Mouse (Mus musculus): Measurements from ENCODE around the gene Trafd1.

The Trafd1 gene

DNA sequence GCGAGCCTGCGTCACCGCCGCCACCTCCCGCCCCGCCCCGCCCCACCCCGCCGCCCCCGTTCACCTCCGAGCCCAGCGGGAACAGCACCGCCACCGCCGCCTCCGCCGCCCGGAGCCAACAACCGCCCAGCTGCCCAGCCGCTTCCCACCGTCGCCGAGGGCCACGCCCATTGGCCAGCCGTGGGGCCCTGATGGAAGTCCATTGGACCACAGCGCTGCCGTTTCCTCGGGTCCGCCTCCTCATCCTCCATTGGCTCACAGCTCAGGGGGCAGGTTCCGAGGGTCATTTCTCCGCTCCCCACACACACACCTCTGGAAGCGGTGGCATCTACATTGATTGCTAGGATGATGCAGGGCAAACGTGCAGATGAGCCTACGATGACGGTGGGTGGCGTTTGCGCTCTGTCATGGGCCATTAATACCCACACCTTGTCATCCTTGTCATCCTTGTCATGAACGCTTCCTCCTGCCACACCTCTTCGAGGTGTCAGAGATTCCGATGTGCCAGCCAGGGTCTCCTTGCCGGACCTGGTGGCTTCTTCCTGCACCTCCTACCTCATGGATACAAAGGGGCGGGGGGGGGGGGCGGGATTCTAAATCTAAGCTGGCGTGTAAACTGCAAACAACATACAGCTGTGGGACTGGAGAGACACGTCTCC lies at the start of gene Trafd1:
TSS of gene Trafd1 (minus strand) at position 172 of the 659 bp plus-strand sequence.
- DNase-seq, result peak; percentile 100

DNA sequence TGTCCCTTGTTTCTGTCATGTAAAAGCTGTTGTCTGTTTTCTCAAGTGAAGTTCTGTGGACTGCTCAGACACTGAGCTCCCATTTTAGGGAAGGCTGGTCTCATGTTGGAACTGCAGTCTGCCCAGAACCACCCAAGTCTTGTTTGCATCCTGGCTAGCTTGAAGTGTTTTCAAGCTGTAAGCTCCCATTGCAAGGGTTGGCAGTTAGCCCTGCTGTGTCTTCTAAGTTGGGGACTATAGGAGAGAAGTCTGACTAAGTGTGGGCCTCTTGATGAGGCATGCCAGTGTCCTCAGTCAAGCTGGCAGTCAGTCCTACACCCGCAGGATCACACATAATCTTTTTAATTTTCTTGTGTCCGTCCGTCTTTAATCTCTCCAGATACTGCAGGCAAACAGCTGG lies 43.5 kb upstream of the Trafd1 start:
- DNase-seq, result no peak

DNA sequence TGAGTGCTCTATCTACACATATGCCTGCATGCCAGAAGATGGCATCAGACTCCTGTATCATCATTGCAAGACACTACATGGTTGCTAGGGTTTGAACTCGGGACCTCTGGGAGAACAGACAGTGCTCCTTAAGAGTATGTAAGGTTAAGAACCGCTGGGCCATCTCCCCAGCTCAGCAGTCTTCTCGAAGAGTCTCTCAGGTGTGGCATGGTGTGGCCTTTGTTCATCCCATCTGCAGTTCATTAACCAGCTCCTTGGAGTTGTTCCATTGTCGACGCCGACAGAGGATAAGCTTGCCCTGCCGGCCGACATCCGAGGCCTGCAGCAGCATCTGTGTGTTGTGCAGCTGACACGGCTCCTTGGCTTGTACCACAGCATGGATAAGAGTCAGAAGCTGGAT lies 37.9 kb upstream of the Trafd1 start:
- DNase-seq, result no peak

DNA sequence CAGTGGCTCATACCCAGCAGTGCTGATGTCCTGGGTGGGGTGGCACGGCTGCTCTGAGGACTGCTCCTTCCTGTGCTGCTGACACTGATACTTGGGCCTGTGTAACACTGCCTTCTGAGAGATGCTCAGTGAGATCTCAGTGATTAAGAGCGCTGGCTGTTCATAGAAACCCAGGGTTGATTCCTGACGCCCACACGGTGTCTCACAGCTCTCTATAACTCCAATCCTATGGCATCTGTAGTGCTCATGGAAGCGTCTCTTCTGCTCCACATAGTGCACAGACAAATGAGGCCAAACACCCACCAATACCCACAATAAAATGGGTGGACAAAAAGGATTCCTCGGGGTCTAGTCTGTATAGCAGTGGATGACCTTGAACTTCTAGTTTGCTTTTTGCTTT lies 37.4 kb upstream of the Trafd1 start:
- no peak for DNase-seq

DNA sequence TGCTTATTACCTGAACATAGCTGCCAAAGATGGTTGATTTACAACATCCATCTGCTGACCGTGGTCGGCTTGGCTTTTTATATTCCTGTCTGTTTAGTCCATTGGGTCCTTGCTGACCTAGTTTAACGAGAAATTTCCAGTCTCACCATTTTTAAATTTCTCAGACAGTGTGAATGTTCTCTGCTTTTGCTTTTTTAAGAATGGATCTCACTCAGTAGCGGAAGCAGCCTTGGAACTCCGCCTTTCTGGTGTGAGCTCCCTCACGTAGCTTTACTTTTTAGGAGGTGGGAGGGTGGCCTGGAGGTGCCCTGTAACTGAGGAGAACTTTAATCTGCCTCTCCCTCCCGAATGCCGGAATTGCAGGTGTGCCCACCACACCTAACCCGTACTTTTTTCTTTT lies 35.3 kb upstream of the Trafd1 start:
- no peak for DNase-seq

DNA sequence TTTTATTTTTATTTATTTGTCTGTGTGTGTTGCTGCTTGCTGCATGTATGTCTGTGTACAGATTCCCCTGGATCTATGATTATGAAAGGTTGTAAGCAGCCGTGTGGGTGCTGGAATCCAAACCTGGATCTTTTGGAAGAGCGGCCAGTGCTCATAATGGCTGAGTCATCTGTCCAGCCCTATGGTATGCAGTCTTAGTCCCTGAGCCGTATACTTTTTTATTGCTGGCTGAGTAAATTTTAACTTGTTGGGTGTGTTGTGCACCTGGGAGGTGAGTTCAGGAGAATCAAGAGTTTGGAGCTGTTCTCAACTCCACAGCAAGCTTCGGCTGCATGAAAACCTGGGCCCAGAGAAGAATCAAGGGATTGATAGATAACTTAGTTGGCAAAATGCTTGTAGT lies 25.5 kb upstream of the Trafd1 start:
- DNase-seq, result no peak

DNA sequence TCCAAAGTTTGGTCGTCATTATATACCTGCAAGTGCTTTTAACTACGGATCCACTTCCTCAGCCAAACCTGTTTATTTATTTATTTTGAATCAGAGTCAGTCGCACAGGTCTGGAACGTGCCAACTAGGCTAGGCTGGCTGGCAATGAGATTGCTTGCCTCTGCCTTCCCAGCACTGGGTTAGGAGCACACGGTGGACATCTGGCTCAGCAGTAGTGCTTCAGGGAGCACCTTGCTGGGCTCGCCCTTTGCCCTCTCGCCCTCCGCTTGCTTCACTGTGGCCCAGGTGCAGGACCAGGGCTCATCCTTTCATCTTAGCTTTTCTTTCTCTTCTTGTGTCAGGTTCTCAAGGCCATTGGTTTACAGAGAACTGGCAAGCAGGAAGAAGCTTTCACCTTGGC lies 22.4 kb upstream of the Trafd1 start:
- DNase-seq, result no peak

DNA sequence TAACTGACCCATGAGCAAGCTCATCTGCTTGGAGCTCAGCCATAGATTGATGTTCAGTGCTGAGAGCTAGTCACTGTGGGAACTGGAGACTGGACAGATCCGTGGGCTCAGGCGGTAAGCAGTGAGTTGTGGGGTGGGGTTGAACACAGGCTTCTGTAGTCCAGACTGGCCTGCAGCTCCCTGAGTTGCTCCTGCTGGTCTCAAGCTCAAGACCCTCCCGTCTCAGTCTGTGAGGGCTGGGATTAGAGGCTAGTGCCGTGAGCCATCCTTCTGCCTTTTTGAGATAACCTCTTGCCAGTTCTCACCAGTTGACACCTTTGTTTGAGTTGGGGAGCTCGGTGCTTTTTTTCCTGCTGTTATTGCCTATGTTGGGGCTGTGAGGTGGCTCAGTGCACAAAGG lies 15.4 kb upstream of the Trafd1 start:
- peak; percentile 87 for DNase-seq

DNA sequence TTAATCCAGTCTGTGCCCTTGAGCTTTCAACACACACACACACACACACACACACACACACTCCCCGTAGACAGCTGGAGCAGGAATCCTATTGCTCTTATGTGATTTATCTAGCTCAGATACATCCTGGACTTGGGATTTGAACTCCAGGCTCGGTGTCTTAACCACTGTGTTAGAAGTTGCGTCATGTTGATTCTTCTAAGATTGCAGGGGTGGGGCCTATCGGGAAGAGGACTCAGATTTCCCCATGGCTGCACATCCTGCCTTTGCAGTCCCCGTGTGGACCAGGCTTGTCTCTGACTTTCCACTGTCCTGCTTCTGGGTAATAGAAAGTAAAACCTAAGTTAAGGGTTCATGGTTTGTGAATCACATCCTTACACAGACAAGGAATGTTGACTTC lies 14.6 kb upstream of the Trafd1 start:
- DNase-seq, result peak; percentile 86

DNA sequence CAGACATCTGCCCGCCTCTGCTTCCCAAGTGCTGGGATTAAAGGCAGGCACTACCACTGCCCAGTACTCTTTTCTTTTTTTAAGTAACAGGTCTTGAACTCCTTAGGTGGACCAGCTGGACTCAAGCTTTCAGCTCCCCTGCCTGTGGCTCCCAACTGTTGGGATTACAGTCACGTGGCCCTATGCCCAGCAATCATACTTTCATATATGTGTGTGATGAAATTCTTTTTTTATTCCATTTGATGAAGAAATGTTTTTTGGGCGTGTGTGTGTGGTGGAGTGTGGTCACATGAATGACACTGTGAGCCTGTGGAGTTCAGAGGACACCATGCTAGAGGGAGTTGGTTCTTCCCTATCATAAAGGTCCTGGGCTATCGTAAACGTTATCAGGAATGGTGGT lies 14.1 kb upstream of the Trafd1 start:
- DNase-seq, result peak; percentile 86

DNA sequence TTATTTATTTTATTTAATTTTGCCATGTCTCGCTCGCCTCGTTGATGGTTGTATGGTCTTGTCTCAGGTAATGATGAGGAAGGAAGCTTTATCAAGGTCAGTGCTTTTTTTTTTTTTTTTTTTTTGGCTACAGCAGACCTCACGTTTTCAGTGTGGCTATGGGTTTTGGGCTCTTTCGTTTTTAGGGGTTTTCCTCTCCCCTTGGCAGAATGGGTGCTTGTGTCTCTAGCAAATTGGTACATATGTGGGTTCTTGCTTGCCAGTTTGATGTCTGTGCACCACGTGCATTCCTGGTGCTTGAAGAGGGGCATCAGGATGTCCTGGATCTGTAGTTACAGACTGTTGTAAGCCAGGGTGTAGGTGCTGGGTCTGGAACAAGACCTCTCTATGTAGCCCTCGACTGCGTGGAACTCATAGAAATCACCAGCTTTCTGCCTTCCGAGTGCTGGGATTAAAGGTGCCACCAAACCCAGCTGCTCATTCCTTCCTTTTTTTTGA lies 13.6 kb upstream of the Trafd1 start:
- DNase-seq, result no peak

DNA sequence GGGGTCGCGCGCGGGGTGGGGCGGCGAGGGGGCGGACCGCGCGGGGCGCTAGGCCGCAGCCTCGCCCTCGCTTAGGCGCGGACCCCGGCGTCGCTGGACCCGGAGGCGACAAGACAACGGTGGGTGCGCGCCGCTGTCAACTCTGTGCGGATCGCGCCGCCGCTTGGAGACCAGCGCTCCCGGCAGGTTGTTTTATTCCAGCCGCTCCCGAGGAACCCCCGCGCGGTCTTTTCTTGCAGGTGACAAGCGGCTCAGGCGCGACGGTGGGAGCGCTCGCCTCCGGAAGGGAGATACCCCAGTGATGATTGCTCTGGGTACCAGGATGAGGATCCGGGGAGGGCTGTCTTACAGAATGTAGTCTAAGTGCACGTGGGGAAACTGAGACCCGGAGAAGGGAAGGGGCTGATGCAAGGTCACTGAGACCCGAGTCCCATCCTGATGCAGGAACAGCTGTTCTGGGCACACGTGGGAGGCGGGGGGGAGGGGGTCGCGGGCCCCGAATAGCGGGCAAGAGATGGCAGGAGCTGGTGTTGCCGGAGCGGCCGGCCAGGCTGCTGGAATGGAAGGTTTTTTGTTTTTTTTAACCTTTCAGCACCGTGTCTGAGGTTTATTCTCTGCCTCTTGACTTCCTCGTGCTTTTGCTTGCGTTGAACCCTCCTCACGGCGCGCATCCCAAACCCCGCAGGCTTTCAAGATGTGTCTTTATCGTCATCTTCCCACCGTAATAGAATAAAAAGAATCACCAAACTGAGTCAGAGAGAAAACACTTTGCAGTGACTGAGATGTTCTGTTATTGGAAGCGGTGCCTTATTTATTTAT lies 12.9 kb upstream of the Trafd1 start:
- peak; percentile 94 for DNase-seq

DNA sequence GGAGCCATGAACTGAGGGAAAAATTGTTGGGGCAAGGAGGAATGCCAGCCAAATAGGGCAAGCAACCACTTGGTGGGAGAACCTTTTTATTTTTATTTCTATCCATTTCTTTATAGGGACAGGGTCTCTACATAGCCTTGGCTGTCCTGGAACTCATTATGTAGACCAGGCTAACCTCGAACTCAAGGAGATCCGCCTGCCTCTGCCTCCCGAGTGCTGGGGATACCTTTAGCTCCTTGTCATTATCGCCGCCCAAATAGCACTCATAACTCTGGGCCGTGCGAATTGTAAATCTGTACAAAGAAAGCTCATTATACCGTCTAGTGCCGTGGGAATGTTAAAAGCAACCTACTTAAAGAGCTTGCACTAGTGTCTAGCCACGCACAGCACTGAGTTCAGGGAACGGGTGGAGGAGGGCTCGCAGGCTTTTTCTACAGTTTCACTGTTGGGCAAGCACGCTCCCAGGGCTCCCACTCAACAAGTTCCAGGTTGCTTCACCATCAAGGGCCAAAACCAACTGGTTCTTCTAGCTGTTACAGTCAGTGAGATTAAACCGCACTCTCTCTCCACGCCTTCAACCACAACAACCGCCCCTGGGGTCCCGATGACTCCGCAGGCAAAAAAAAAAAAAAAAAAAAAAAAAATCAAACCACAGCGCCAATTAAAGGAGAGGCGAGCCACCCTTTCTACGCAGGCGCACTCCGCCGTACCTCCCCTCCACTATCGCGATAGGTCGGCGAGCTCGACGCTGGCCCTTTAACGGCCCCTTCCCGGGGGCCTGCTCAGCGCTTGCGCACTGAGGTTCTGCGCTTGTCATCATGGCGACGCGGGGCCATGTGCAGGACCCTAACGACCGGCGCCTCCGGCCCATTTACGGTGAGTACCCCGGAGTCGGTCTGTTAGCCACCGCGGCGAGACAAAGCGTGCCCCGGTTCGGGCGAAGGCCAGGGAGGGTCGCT lies 12.0 kb upstream of the Trafd1 start, which contains the start of gene Naa25:
TSS of gene Naa25 (plus strand) at position 750 of the 959 bp plus-strand sequence.
- peak; percentile 99 for DNase-seq

DNA sequence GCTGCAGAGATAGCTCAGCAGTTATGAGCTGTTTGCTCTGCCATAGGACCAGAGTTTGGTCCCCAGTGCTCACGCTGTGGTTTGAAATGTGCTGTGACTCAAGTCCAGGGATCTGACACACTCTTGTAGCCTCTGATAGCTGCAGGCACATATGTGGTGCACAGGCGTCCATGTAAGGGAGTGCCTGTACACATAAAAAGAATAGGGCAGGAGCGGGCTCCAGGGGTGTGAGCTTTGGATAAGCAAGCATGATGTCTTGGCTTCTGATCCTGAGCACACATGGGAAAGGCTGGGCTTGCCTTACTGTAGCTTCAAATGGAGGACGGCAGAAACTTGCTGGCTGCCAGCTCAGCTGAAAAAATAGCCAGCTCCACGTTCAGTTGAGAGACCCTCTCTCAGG lies 10.2 kb upstream of the Trafd1 start:
- no peak for DNase-seq

DNA sequence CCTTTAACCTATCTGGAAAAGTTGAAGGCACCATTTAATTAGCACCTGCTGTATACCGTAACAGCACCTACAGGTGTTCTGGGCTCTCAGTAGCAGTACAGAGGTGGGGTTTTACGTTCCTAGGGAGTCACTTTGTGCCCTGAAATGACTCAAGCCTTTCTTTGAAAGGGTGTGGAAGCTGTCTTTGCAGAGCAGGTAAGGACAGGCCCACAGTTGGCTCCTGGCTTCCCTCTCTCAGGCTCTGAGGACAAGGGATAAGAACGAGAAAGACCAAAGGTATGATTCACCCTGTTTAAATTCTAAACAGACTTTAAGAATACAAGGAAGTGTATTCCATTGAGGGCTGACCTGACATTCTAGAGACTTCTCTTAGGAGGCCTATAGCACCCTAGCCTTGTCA lies 8.0 kb upstream of the Trafd1 start:
- no peak for DNase-seq

DNA sequence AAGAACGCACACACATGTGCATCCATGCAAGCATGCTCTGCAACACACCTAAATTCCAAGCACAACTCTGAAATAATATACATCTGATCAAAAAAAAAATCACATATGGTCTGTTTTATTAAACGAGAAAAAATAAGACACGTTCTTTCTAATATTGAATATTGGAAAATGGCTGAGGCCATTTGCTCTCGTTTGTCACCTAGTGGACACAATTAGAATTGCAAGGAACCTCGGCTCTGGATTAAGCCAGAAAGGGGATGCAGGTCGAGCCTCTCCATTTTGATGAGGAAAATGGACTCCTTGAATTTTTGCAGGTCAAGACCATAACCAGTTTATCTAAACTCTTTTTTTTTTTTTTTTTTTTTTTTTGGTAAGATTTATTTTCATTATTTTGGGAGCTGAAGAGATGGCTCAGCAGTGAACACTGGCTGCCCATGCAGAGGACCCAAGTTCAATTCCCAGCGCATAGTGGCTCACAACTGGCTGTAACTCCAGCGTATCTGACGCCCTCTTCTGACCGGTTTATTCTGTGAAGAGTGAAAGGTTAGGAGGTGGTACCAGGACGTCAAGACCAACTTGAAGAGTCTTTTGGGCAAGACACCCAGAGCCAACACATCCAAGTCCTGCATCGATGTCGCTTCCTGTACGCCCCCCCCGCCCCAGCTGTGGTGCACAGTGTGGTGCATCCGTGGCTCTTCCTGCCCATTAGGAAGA lies 7.4 kb upstream of the Trafd1 start:
- no peak for DNase-seq

DNA sequence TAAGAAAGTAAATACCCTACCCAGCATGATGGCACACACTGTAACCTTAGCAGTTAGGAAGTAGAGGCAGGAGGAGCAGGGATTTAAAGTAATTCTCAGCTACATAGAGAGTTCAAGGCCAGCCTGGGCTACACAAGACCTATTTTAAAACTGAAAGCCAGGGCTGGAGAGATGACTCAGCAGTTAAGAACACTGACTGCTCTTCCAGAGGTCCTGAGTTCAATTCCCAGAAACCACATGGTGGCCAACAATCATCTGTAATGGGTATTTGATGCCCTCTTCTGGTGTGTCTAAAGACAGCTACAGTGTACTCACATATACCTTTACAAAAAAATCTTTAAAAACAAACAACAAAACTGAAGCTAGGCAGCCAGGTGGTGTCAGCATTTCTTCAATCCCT lies 4.3 kb upstream of the Trafd1 start:
- no peak for DNase-seq

DNA sequence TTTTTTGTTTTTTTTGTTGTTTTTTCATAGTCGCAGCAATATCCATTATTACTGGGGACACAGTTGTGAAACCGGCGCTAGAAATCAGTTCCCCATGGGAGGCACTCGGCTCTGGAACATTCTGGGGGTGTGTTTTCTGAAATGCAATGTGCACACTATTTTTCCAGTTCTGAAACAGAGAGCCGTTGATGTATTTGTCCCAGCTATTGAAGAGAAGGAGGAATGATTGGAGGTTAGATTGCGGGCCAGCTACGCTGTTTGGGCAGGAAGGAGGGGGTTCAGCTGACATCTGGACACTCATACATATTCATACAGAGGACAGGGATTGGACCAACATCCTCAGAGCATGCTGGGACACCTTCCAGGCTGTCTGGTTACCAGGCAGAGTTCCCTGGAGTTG lies 3.7 kb upstream of the Trafd1 start:
- peak; percentile 96 for DNase-seq

DNA sequence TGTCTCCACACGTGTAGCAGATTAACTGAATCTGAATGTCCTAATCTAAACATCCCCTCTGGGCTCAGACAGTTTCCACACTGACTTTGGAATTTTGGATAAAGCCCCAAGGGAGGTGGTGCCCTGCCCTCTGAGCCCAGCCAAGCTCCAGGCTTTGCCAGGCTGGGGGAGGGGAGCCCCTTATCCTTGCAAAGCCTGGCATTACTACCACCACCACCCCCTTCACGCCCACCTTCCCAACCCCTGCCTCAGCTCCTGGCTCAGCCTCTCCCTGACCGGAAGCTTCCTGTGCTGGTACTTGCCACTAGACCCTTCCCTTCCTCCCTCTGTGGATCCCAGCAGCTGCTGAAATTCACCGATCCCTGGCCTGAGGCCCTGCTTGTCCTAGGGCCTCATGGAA lies 1.7 kb upstream of the Trafd1 start:
- DNase-seq, result peak; percentile 96

DNA sequence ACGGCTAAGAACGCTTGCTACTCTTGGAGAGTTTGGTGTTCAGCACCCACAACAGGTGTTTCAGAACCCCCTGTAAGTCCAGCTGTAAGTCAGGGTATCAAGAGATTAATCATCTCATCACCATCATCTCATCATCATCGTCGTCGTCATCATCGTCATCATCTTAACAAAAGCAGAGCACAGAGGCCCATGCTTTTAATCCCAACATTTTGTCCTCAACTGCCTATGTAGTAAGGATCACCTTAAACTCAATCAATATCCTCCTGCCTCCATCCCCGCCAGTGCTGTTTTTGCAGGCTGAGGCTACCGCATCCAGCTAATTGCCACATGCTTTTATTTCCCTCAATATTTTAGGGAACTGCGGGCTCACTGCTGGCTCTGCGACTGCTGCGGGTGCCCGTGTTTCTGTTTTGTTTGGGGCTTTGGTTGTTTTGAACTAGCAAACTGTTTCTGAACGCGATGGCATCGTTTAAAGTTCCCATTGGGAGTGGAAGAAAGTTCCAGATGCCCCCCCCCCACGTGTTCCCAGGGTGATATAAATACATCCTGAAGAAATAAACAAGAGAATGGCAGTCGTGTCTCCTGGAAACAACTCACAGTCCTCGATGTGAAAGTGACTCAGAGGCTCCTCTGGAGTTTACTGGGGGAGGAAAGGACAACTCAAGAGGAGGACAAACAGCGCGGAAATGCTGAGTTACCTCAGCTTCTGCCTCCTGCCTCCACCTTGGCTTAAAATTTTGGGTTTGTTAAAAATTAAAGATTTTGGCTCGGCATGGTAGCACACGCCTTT lies 883 bp upstream of the Trafd1 start:
- DNase-seq, result peak; percentile 94

DNA sequence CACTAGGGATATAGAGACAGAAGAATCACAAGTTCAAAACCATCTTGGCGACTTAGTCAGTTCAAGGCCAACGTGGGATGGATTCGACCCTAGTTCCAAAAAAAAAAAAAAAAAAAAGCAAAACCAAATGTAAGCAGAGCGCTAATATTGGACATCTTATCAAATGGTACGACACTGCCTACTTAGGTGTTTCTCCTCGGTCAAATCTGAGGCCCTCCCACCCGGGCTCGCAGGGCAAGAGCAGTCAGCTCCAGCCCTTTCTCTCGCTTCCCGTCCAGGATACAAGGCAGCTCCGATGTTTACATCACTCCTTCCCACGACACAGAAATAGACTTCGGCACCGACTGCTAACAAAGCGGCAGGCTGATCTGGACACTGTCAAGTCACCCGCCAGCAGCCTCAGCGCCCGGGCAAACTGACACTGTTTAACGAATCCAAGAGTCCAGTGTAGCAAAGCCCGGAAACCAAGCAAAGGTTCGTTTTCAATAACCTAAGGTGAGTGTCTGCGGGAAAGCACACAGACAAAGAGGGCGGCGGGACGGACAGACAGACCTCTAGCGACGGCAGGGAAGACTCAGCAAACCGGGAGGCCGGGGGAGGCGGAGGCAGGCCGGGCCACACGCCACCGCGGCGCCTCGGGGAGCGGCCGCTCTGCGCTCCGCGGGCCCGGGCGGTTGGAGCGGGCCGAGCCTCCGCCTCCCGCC lies 523 bp downstream of the Trafd1 start:
- DNase-seq, result peak; percentile 97
